Mouse (Mus musculus): ENCODE measurements at regions not wholly inside any gene's neighbourhood (a gene's known extent, or its start where the extent isn't known, plus 50 kb on each side); places are given as distances from the start of the nearest gene placed in this dataset.

GRCm38 (mm10) chr15:96219746-96220145, 67.6 kb upstream of the Arid2 start:
- intact Hi-C loops (cut with DNase I), result no loop called here
- no peak for DNase-seq (ENCODE audit: extremely low spot score in 1 of 2, low spot score in 2 of 2)

DNA sequence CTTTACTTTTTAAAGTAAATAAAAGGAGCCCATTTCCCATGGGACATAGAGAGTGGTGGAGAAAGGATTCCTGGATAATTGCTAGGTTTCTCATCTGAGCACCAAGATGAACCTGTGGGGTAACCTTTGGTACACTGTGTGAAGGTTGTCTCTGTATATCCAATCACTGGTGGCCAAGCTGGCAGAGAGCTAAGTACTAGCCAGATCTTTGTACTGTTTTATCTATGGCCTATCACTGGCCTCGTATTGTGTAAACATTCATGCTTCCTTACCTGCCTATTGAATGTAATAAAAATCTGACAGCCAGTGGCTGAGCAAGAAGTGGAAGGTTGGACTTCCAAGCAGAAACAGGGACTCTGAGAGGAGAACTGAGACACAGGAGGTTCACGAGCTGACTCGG, 55.3 kb upstream of the Arid2 start:
- DNase-seq (ENCODE audit: extremely low spot score in 1 of 2, low spot score in 2 of 2), result no peak
- intact Hi-C loops (cut with DNase I), result no loop called here

- no peak for DNase-seq (ENCODE audit: extremely low spot score in 1 of 2, low spot score in 2 of 2)
Measured at GRCm38 (mm10) chr15:96233113-96233512, 54.2 kb upstream of the Arid2 start.

GRCm38 (mm10) chr15:96234783-96235182, 52.5 kb upstream of the Arid2 start:
- no peak for DNase-seq (ENCODE audit: extremely low spot score in 1 of 2, low spot score in 2 of 2)
- intact Hi-C loops (cut with DNase I), result no loop called here

More at GRCm38 (mm10) chr15:96233113-96233512, 54.2 kb upstream of the Arid2 start:
- intact Hi-C loops (cut with DNase I), result no loop called here
